Mouse (Mus musculus) neutrophil, adult 65 days (primary cell): ENCODE results near the gene Aspm. TPM values are rescaled to one million over a fixed set of nuclear protein-coding genes. Genes with fewer than 3 reads are reported as not detected.

Source experiments
- total RNA-seq: library from RNA; stranded (reverse); gene quantifications from 2 replicates; pipeline ENCODE4 v1.2.4, GENCODE M21; 2023

Aspm gene
- 27.3 and 28.2 TPM in 2 replicates for total RNA-seq

GRCm38 (mm10) chr1:139454340-139455225 is at the start of gene Aspm:
Gene Aspm, plus strand, starts transcription at chr1:139454772.

GRCm38 (mm10) chr1:139421875-139422791 is 32.4 kb upstream of the Aspm start, which contains the start of gene Zbtb41:
Gene Zbtb41, plus strand, starts transcription at chr1:139422288.

GRCm38 (mm10) chr1:139501258-139501752 is 46.7 kb downstream of the Aspm start, which contains the start of gene F13b:
Gene F13b, plus strand, starts transcription at chr1:139501702.

Other genes with a start within 250 kb of the Aspm start
- gene Crb1, start 77.7 kb upstream of the Aspm start, total RNA-seq: not detected in 2 replicates
- gene Zbtb41, start 32.5 kb upstream of the Aspm start, total RNA-seq: 7.6 and 9.3 TPM in 2 replicates
- gene F13b, start 46.9 kb downstream of the Aspm start, total RNA-seq: not detected in 2 replicates
- not detected in 2 replicates for gene Cfhr1, start 105.5 kb downstream of the Aspm start, total RNA-seq